Mouse (Mus musculus): Measurements from ENCODE around the gene Slc5a3. TPM values are rescaled to one million over a fixed set of nuclear protein-coding genes. Genes with fewer than 3 reads are reported as not detected.

Gene Slc5a3
- total and polyA plus RNA-seq, 3 experiments = 1.7 to 4.1 (median 2.2) TPM

GRCm38 (mm10) chr16:92134148-92134764, 76.1 kb downstream of the Slc5a3 start:
- Histone ChIP-seq H3K9ac (ENCODE audit: insufficient read depth, low read depth) (no peak overlapping the region), H3K27me3 (replicated peaks) (peaks cover 2% of the 10 kb centered on the region), H3K4me3 (replicated peaks in 1 of 3; ENCODE audit: low read depth in 2 of 3, low read length in 2 of 3, poor library complexity in 1 of 3) (no peak overlapping the region), H3K4me1 (ENCODE audit: control insufficient read depth in 1 of 2, insufficient read depth in 2 of 2) (peaks cover 0 to 4% of the 10 kb centered on the region in 2 experiments; a peak in 1 of 4 replicates), H3K79me2 (replicated peaks; ENCODE audit: control insufficient read depth, extremely low read depth, insufficient read depth, poor library complexity, severe bottlenecking) (no peaks in the 10 kb centered on the region), H3K4me2 (ENCODE audit: insufficient read depth, low read depth, poor library complexity, severe bottlenecking) (no peak overlapping the region), H3K27ac (ENCODE audit: insufficient read depth, low read depth) (no peak overlapping the region), H3K9me3 (replicated peaks; ENCODE audit: low read length) (peaks cover 3% of the 10 kb centered on the region), H3K36me3 (replicated peaks in 1 of 2; ENCODE audit: control insufficient read depth in 1 of 2, insufficient read depth in 1 of 2, low read length in 1 of 2) (no peaks in the 10 kb centered on the region)
- no peak for DNase-seq (ENCODE audit: extremely low read depth)
- dilution Hi-C loops (cut with MboI; ENCODE audit: extremely low pct_ligation_motif_present, extremely low pct_unique_long_range_greater_than_20kb, low sequenced_read_pairs) = no loop called here
- in situ Hi-C loops (cut with MboI; ENCODE audit: low pct_ligation_motif_present, low pct_unique_long_range_greater_than_20kb, low sequenced_read_pairs) = no loop called here
- no peak for TF ChIP-seq ZKSCAN1 (IDR thresholded peaks at IDR 0.05; ENCODE audit: borderline replicate concordance, low read depth, low read length)
- no peak for TF ChIP-seq HCFC1 (IDR thresholded peaks at IDR 0.05; ENCODE audit: low read depth, low read length)

GRCm38 (mm10) chr16:92136275-92136674, 78.2 kb downstream of the Slc5a3 start:
- in situ Hi-C loops (cut with MboI; ENCODE audit: low pct_ligation_motif_present, low pct_unique_long_range_greater_than_20kb, low sequenced_read_pairs) = no loop called here
- no peak for DNase-seq (ENCODE audit: extremely low read depth)
- Histone ChIP-seq H3K27me3 (replicated peaks) (peaks cover 2% of the 10 kb centered on the region), H3K4me1 (ENCODE audit: control insufficient read depth in 1 of 2, insufficient read depth in 2 of 2) (no peaks in the 10 kb centered on the region), H3K4me2 (ENCODE audit: insufficient read depth, low read depth, poor library complexity, severe bottlenecking) (no peak overlapping the region), H3K4me3 (replicated peaks in 1 of 3; ENCODE audit: low read depth in 2 of 3, low read length in 2 of 3, poor library complexity in 1 of 3) (no peak overlapping the region), H3K79me2 (replicated peaks; ENCODE audit: control insufficient read depth, extremely low read depth, insufficient read depth, poor library complexity, severe bottlenecking) (no peaks in the 10 kb centered on the region), H3K9ac (ENCODE audit: insufficient read depth, low read depth) (no peak overlapping the region), H3K36me3 (replicated peaks in 1 of 2; ENCODE audit: control insufficient read depth in 1 of 2, insufficient read depth in 1 of 2, low read length in 1 of 2) (no peaks in the 10 kb centered on the region), H3K9me3 (replicated peaks; ENCODE audit: low read length) (peaks cover 3% of the 10 kb centered on the region), H3K27ac (ENCODE audit: insufficient read depth, low read depth) (no peak overlapping the region)
- TF ChIP-seq CTCF (conservative IDR thresholded peaks at IDR 0.05 in 1 of 2, IDR thresholded peaks at IDR 0.05 in 1 of 2; ENCODE audit: low read depth in 2 of 2, low read length in 2 of 2) (0 out of 4 replicates have a peak, but pooled peaks of 1 of the 2 experiments have one; percentile 23), MAFK (IDR thresholded peaks at IDR 0.05; ENCODE audit: insufficient replicate concordance, low read length) (no peak), SIN3A (IDR thresholded peaks at IDR 0.05; ENCODE audit: low read length) (no peak), UBTF (IDR thresholded peaks at IDR 0.05; ENCODE audit: low read depth, low read length) (no peak), GABPA (IDR thresholded peaks at IDR 0.05; ENCODE audit: insufficient replicate concordance, low read depth, low read length) (no peak), CHD2 (IDR thresholded peaks at IDR 0.05; ENCODE audit: low read length) (no peak), BHLHE40 (IDR thresholded peaks at IDR 0.05; ENCODE audit: low read depth, low read length) (no peak), PAX5 (IDR thresholded peaks at IDR 0.05; ENCODE audit: low read length) (no peak)
- dilution Hi-C loops (cut with MboI; ENCODE audit: extremely low pct_ligation_motif_present, extremely low pct_unique_long_range_greater_than_20kb, low sequenced_read_pairs) = no loop called here

Other genes with a start within 250 kb of the Slc5a3 start
- 28.4 and 35.9 TPM in 2 replicates for gene Mrps6, start 52 bp upstream of the Slc5a3 start, total RNA-seq (2012; rRNA removed)
- 39.7 and 43.0 TPM in 2 replicates for gene Mrps6, start 52 bp upstream of the Slc5a3 start, total RNA-seq (2014; rRNA removed)
- gene Mrps6, start 52 bp upstream of the Slc5a3 start, polyA plus RNA-seq (2012; ENCODE audit: insufficient read length, low read depth) = 93.4 and 110 TPM in 2 replicates
- gene Gm49711, start within 50 bp of the Slc5a3 start, total RNA-seq (2012; rRNA removed) = not detected in 2 replicates
- gene Gm49711, start within 50 bp of the Slc5a3 start, total RNA-seq (2014; rRNA removed) = not detected in 2 replicates
- gene Gm49711, start within 50 bp of the Slc5a3 start, polyA plus RNA-seq (2012; ENCODE audit: insufficient read length, low read depth) = not detected in 2 replicates
- gene Kcne2, start 234.1 kb downstream of the Slc5a3 start, total RNA-seq (2012; rRNA removed) = not detected in 2 replicates
- not detected in 2 replicates for gene Kcne2, start 234.1 kb downstream of the Slc5a3 start, total RNA-seq (2014; rRNA removed)
- not detected in 2 replicates for gene Kcne2, start 234.1 kb downstream of the Slc5a3 start, polyA plus RNA-seq (2012; ENCODE audit: insufficient read length, low read depth)
- gene Smim11, start 243.0 kb downstream of the Slc5a3 start, total RNA-seq (2012; rRNA removed) = 85.8 and 121 TPM in 2 replicates
- gene Smim11, start 243.0 kb downstream of the Slc5a3 start, total RNA-seq (2014; rRNA removed) = 93.0 and 97.4 TPM in 2 replicates
- 125 and 127 TPM in 2 replicates for gene Smim11, start 243.0 kb downstream of the Slc5a3 start, polyA plus RNA-seq (2012; ENCODE audit: insufficient read length, low read depth)

All from CH12.LX (cell line).